Mouse (Mus musculus) liver, embryonic 11.5 days (tissue): ENCODE results near the gene Hist2h2aa1. TPM values are rescaled to one million over a fixed set of nuclear protein-coding genes. Genes with fewer than 3 reads are reported as not detected.
A peak's percentile ranks its signal among the peaks of the same experiment; 100 is the strongest.
"Not testable (repeated sequence)": the region's sequence is repeated elsewhere in the genome, so short reads cannot be mapped to it uniquely, and the experiment has no call there.

ENCODE experiments used
- ATAC-seq: fragments of 200-750 bp; cut with Nextera tagmentation; replicated peaks from 2 replicates; pipeline ENCODE4 v1.8.0; 2017; ENCODE audit warnings: moderate number of reproducible peaks, mild to moderate bottlenecking, moderate TSS enrichment, moderate library complexity; ENCODE audit not compliant: low FRiP score
- DNase-seq: peaks from one replicate; pipeline ENCODE4 v3.0.0-alpha.2; 2017; ENCODE audit warnings: low spot score
- H3K27ac ChIP-seq: fragments of 300-500 bp; sonication (generic); 2 replicates; pipeline ENCODE4 v1.5.1; 2014; ENCODE audit warnings: mild to moderate bottlenecking, low read depth, low read length, control low read depth
- H3K27me3 ChIP-seq: fragments of 300-500 bp; sonication (generic); replicated peaks from 2 replicates; pipeline ENCODE4 v1.6.1; 2014; ENCODE audit warnings: low read length, mixed read lengths; ENCODE audit not compliant: control insufficient read depth, insufficient read depth
- H3K36me3 ChIP-seq: fragments of 300-500 bp; sonication (generic); 2 replicates; pipeline ENCODE4 v1.6.1; 2014; ENCODE audit warnings: mild to moderate bottlenecking, low read length, moderate library complexity, mixed read lengths; ENCODE audit not compliant: control insufficient read depth, insufficient read depth
- H3K4me1 ChIP-seq: fragments of 300-500 bp; sonication (generic); replicated peaks from 2 replicates; pipeline ENCODE4 v1.6.1; 2014; ENCODE audit warnings: low read length, mixed read lengths; ENCODE audit not compliant: control insufficient read depth, insufficient read depth
- H3K4me2 ChIP-seq: fragments of 300-500 bp; sonication (generic); 2 replicates; pipeline ENCODE4 v1.6.1; 2014; ENCODE audit warnings: mild to moderate bottlenecking, control low read depth, moderate library complexity
- H3K4me3 ChIP-seq: fragments of 300-500 bp; sonication (generic); 2 replicates; pipeline ENCODE4 v1.5.1; 2014; ENCODE audit warnings: low read depth, low read length, control low read depth
- H3K9ac ChIP-seq: fragments of 300-500 bp; sonication (generic); 2 replicates; pipeline ENCODE4 v1.6.1; 2014; ENCODE audit warnings: low read depth, low read length, control low read depth
- H3K9me3 ChIP-seq: fragments of 300-500 bp; sonication (generic); 2 replicates; pipeline ENCODE4 v1.6.1; 2016; ENCODE audit warnings: low read length, inconsistent platforms, mixed read lengths; ENCODE audit not compliant: control insufficient read depth
- WGBS: fragments of 180-500 bp; shearing (Covaris S2); extraction: QIAGEN DNeasy Blood & Tissue Kit; methylation state at CpG from one replicate; pipeline ENCODE4 v1.1.7; 2014; 5-methylcytosine and 5-hydroxymethylcytosine counted together
- polyA plus RNA-seq: library from polyadenylated mRNA; unstranded; fragments of >200 nt; fragmentation: Nextera tagmentation; extraction: Ambion mirVana; gene quantifications from 2 replicates; pipeline ENCODE4 v1.2.1, GENCODE M21; 2014

Gene Hist2h2aa1
- polyA plus RNA-seq, 1 experiment from 2014 or later = 12.1 TPM

GRCm38 (mm10) chr3:96246018-96246417 is 721 bp downstream of the Hist2h2aa1 start:
- H3K9ac ChIP-seq, H3K4me2 ChIP-seq: not testable (repeated sequence)
- peaks cover 23% of the 10 kb centered on the region for H3K4me1 ChIP-seq

GRCm38 (mm10) chr3:96246427-96246856 is 1.1 kb downstream of the Hist2h2aa1 start, which contains the start of gene Hist2h3c1:
TSS of gene Hist2h3c1 (plus strand) at chr3:96246685.
- WGBS = 2% methylated on average over 12 of the region's 47 CpGs
- H3K4me1 ChIP-seq = peaks cover 23% of the 10 kb centered on the region

More at GRCm38 (mm10) chr3:96246018-96246417, 721 bp downstream of the Hist2h2aa1 start:
- H3K9me3 ChIP-seq, H3K36me3 ChIP-seq, H3K27me3 ChIP-seq, H3K4me3 ChIP-seq, DNase-seq: not testable (repeated sequence)
- 0% methylated on average over 10 of the region's 21 CpGs for WGBS
- ATAC-seq = peak; percentile 46
- H3K27ac ChIP-seq = peak overlapping the region; percentile 81

GRCm38 (mm10) chr3:96247356-96248140 is 2.3 kb downstream of the Hist2h2aa1 start:
- WGBS = 4% methylated on average over 11 of the region's 11 CpGs
- Histone ChIP-seq H3K4me3 (peak overlapping the region; percentile 54), H3K27me3 (no peaks in the 10 kb centered on the region), H3K4me2 (peak overlapping the region; percentile 85), H3K27ac (peak overlapping the region; percentile 96), H3K4me1 (peaks cover 20% of the 10 kb centered on the region), H3K36me3 (no peaks in the 10 kb centered on the region), H3K9me3 (no peaks in the 10 kb centered on the region), H3K9ac (peak overlapping the region; percentile 78)
- ATAC-seq (no peak), DNase-seq (no peak)

More at GRCm38 (mm10) chr3:96246427-96246856, 1.1 kb downstream of the Hist2h2aa1 start, which contains the start of gene Hist2h3c1:
- not testable (repeated sequence) for H3K27me3 ChIP-seq, H3K9me3 ChIP-seq, DNase-seq, H3K36me3 ChIP-seq
- Histone ChIP-seq H3K4me2 (peak within 1 kb of the TSS; percentile 85), H3K9ac (peak within 1 kb of the TSS; percentile 78), H3K4me3 (peak within 1 kb of the TSS; percentile 54), H3K27ac (peak within 1 kb of the TSS; percentile 96)
- ATAC-seq = peak; percentile 85

GRCm38 (mm10) chr3:96248141-96249033 is 3.1 kb downstream of the Hist2h2aa1 start:
- H3K4me1 ChIP-seq = peaks cover 20% of the 10 kb centered on the region
- H3K4me3 ChIP-seq = peak overlapping the region; percentile 54
- peak overlapping the region; percentile 96 for H3K27ac ChIP-seq

GRCm38 (mm10) chr3:96249034-96249345 is 3.7 kb downstream of the Hist2h2aa1 start:
- WGBS = 60% methylated on average over 4 of the region's 4 CpGs
- ATAC-seq (no peak), DNase-seq (peak; percentile 49)
- H3K9ac ChIP-seq = peak overlapping the region; percentile 42
- no peaks in the 10 kb centered on the region for H3K9me3 ChIP-seq
- no peaks in the 10 kb centered on the region for H3K36me3 ChIP-seq
- peak overlapping the region; percentile 25 for H3K4me3 ChIP-seq
- H3K4me1 ChIP-seq = peaks cover 15% of the 10 kb centered on the region
- H3K27me3 ChIP-seq = no peaks in the 10 kb centered on the region
- peak overlapping the region; percentile 85 for H3K4me2 ChIP-seq
- peak overlapping the region; percentile 96; the same call in 1 of the 2 replicates for H3K27ac ChIP-seq

More at GRCm38 (mm10) chr3:96248141-96249033, 3.1 kb downstream of the Hist2h2aa1 start:
- H3K4me2 ChIP-seq = peak overlapping the region; percentile 85
- H3K27me3 ChIP-seq = no peaks in the 10 kb centered on the region
- no peaks in the 10 kb centered on the region for H3K36me3 ChIP-seq
- ATAC-seq (no peak), DNase-seq (no peak)
- no peaks in the 10 kb centered on the region for H3K9me3 ChIP-seq
- WGBS = 51% methylated on average over 6 of the region's 6 CpGs
- H3K9ac ChIP-seq = peak overlapping the region; percentile 42

- no peaks in the 10 kb centered on the region for H3K36me3 ChIP-seq
- H3K4me3 ChIP-seq = no peak overlapping the region
- ATAC-seq (no peak), DNase-seq (no peak)
- no peak overlapping the region for H3K4me2 ChIP-seq
- no peaks in the 10 kb centered on the region for H3K27me3 ChIP-seq
- H3K9ac ChIP-seq = no peak overlapping the region
- peaks cover 18% of the 10 kb centered on the region for H3K4me1 ChIP-seq
- H3K27ac ChIP-seq = no peak overlapping the region
- H3K9me3 ChIP-seq = no peaks in the 10 kb centered on the region
- WGBS = 58% methylated on average over 3 of the region's 3 CpGs
These were observed 5.6 kb downstream of the Hist2h2aa1 start for GRCm38 (mm10) chr3:96250890-96251289.

GRCm38 (mm10) chr3:96251787-96252186 is 6.5 kb downstream of the Hist2h2aa1 start:
- Histone ChIP-seq H3K9ac (no peak overlapping the region), H3K27me3 (no peaks in the 10 kb centered on the region), H3K27ac (no peak overlapping the region), H3K4me2 (no peak overlapping the region), H3K36me3 (no peaks in the 10 kb centered on the region), H3K9me3 (no peaks in the 10 kb centered on the region), H3K4me1 (peaks cover 24% of the 10 kb centered on the region), H3K4me3 (no peak overlapping the region)
- 84% methylated on average over 3 of the region's 3 CpGs for WGBS
- DNase-seq = no peak
- ATAC-seq = no peak

- peak overlapping the region; percentile 58 for H3K9ac ChIP-seq
- peaks cover 15% of the 10 kb centered on the region; the same call in 1 of the 2 replicates for H3K4me1 ChIP-seq
- DNase-seq (no peak), ATAC-seq (peak; percentile 95)
- 28% methylated on average over 10 of the region's 10 CpGs for WGBS
- H3K27me3 ChIP-seq = no peaks in the 10 kb centered on the region
- peak overlapping the region; percentile 46 for H3K4me2 ChIP-seq
- H3K36me3 ChIP-seq = no peaks in the 10 kb centered on the region
- peak overlapping the region; percentile 70; the same call in 1 of the 2 replicates for H3K27ac ChIP-seq
- H3K4me3 ChIP-seq = 0 out of 2 replicates have a peak overlapping the region, but pooled peaks have one; percentile 8
- no peaks in the 10 kb centered on the region for H3K9me3 ChIP-seq
These were observed 9.5 kb downstream of the Hist2h2aa1 start for GRCm38 (mm10) chr3:96254683-96255355.
